Mouse (Mus musculus) CD8-positive naive resting alpha-beta T cell, adult 2 months (primary cell): ENCODE measurements around the gene Nfe2l3.
"Not testable (repeated sequence)": the region's sequence is repeated elsewhere in the genome, so short reads cannot be mapped to it uniquely, and the experiment has no call there.

Source experiments
- DNase-seq, 2 experiments: peaks; one replicate each; pipeline ENCODE4 v3.0.0; 2022; ENCODE audit warnings: low read depth in 2 of 2, low spot score in 2 of 2

Gene Nfe2l3

GRCm38 (mm10) chr6:51432535-51433397 lies at the start of gene Nfe2l3:
Nfe2l3 (plus strand) TSS chr6:51432670.
- peak; percentile 41 to 76 for DNase-seq

GRCm38 (mm10) chr6:51383769-51384755 lies 48.4 kb upstream of the Nfe2l3 start:
- DNase-seq: peak; percentile 69 to 82

- no peak for DNase-seq
Measured at GRCm38 (mm10) chr6:51390505-51390904, 42.0 kb upstream of the Nfe2l3 start.

- no peak for DNase-seq
Measured at GRCm38 (mm10) chr6:51391816-51392490, 40.5 kb upstream of the Nfe2l3 start.

- no peak for DNase-seq
Measured at GRCm38 (mm10) chr6:51393341-51394128, 38.9 kb upstream of the Nfe2l3 start.

DNA sequence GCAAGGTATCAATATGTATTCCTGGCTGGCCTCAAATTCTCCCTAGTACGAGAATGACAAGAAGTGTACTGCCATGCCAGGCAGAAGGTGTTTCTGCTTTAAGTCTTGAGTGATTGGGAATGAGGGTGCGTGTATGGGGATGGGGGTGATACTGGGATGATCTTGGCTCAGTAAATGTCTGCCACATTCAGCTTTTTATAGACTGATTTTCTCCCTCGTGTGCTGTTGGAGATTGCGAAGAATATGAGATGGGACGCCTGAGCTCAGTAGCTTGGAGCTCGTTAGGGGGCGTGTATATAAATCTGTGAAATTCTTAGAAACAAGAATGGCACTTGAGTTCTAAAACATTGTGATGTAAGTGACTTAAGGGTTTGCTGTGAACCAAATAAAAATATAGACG lies 38.1 kb upstream of the Nfe2l3 start:
- not testable (repeated sequence) for DNase-seq

- DNase-seq: not testable (repeated sequence)
Measured at GRCm38 (mm10) chr6:51394963-51395362, 37.5 kb upstream of the Nfe2l3 start.

- no peak for DNase-seq
Measured at GRCm38 (mm10) chr6:51395486-51395885, 37.0 kb upstream of the Nfe2l3 start.

DNA sequence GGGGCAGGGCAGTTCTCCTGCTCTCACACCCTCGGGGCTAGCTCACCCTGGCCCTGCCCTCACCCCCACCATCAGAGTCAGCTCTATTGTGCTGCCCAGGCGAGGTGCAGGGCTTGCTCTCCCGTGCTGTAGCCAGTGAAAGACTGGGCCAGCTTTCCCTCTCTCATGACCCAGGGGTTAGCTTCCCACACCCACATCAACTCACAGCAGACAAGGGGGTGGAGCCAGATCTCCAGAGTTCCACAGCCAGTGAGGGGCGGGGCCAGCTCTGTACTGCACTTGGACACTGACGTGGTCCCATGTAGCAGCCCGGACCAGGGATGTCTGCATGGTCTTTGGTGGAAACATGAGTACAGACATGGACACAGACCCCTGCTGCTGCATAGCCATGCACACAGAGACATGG lies 33.4 kb upstream of the Nfe2l3 start:
- no peak for DNase-seq

- DNase-seq: no peak
Measured at GRCm38 (mm10) chr6:51401294-51401693, 31.2 kb upstream of the Nfe2l3 start.

DNA sequence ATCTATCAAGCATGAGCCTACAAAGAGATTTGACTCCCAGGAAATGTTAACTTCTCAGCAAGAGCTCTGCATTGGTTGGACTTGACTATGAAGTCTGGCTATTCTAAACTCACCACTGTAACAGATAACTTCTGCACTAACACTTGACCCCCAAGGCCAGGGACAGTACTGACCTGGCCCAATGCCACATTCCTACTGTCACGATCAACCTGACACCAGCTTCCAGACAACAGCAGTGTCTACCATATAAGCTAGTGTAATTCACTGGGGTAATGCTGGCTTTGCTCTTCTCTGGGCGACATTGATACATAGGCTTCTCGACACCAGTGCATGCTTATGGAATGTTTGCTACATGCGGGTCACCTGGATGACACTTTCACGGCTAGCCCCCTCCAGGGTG lies 28.9 kb upstream of the Nfe2l3 start:
- no peak for DNase-seq

DNA sequence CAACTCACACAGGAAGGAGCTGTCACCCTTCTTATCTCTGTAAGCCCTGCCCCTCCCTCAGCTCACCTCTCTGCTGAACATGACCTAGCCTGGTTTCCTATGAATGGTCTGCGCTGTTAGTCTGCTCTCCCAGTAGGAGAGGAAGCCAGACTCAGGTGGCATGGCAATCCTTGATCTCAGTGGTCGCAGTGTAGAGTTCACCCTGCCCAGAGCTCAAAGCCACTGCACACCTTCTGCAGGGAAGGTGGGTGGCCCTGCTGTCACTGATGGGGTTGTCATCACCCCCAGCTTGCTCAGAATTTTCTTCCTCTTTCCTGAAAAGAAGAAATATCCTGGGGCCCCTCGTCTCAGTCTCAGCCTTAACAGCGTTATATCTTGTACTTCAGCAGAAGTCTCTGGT lies 28.0 kb upstream of the Nfe2l3 start:
- no peak for DNase-seq

GRCm38 (mm10) chr6:51416433-51416832 lies 16.0 kb upstream of the Nfe2l3 start:
- DNase-seq: no peak

- no peak for DNase-seq
Measured at GRCm38 (mm10) chr6:51417306-51417936, 15.0 kb upstream of the Nfe2l3 start.

DNA sequence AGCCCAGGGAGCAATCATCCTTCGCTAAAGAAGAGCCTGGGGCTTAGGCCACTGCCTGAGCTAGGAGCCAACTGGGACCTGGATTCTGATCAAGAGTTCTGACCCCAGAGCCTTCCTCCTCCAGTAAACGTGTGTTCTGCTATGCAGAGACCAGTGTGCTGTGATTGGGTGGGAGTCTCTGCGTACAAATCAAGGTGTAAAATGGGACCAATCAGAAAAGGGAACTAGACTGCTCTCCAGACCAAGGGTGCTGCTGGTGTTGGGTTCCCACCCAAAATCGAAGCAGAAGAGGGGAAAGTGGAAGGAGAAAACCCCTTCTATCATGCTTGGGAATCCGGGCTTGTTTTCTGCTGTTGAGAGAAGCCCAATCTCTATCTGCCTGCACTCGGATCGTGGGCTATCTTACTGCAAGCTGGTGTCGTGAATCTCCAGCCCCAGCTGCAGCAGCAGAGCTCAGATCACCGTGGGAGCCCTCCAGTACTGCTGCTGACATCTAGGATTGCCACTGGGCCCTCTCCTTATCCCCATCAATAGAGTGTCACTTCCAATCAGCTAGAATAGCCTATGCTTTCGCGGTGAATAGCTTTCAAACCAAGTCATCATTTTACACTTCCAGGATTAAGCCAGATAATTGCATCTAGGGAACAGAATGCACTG lies 8.9 kb upstream of the Nfe2l3 start:
- no peak for DNase-seq

- DNase-seq: no peak
Measured at GRCm38 (mm10) chr6:51424537-51424936, 7.9 kb upstream of the Nfe2l3 start.

GRCm38 (mm10) chr6:51434270-51434669 lies 1.8 kb downstream of the Nfe2l3 start:
- no peak for DNase-seq

GRCm38 (mm10) chr6:51437665-51438064 lies 5.2 kb downstream of the Nfe2l3 start:
- DNase-seq: no peak

- DNase-seq: no peak
Measured at GRCm38 (mm10) chr6:51438826-51439330, 6.4 kb downstream of the Nfe2l3 start.
